In the genomic region with DNA sequence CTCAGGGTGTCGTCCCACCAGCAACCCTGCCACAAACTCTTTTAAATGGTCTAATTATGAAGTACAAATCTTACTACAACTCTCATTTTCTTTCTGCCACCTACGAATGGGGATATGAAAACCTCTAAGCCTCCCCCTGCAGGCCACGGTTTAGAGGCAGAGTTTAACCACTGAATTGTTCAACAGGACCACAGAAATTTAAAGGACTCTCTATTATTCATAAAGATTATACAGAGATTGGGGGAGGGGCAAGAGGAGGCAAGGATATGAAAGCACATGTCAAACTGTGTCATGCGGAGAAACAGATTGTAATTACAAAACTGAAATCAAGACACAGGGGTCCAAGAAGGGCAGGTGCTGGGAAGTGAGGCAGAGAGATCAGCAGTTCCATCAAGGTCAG, we compare ENCODE assay signal across 23 mouse cellular contexts. TPM values are rescaled to one million over a fixed set of nuclear protein-coding genes. Genes with fewer than 3 reads are reported as not detected.
DNase-seq lines count a peak whose midpoint lies in the region; ATAC-seq lines count a peak whose summit lies in the region.
"Had no signal": no experiment of that assay in that cellular context is flagged by ENCODE, and none has a peak within 500 bp of the region (broad histone marks: within the 10 kb centered on the region; RNA-seq: fewer than 3 reads in every experiment).

No protein-coding gene starts in this region.

- WGBS in midbrain, embryonic 11.5 days = 77% methylated on average over 4 of the region's 4 CpGs
- WGBS in midbrain, embryonic 14.5 days = 75% methylated on average over 4 of the region's 4 CpGs
- 83% methylated on average over 4 of the region's 4 CpGs for WGBS in intestine, embryonic 16.5 days

- no peaks in the 10 kb centered on the region for H3K27me3 ChIP-seq in midbrain, embryonic 11.5 days (ENCODE audit: control insufficient read depth, insufficient read depth, low read length)
- no peaks in the 10 kb centered on the region for H3K27me3 ChIP-seq in midbrain, embryonic 14.5 days (ENCODE audit: control insufficient read depth, insufficient read depth, low read length)
- H3K27me3 ChIP-seq in intestine, embryonic 16.5 days (replicated peaks; ENCODE audit: control insufficient read depth, insufficient read depth, low read length) = no peaks in the 10 kb centered on the region
- H3K27me3 ChIP-seq: embryonic facial prominence, embryonic 12.5 days; forebrain, embryonic 13.5 days; forebrain, embryonic 15.5 days; Patski had no signal

- no peak overlapping the region for H3K4me2 ChIP-seq in midbrain, embryonic 11.5 days
- H3K4me2 ChIP-seq in midbrain, embryonic 14.5 days (ENCODE audit: low read length) = no peak overlapping the region
- H3K4me2 ChIP-seq in intestine, embryonic 16.5 days (ENCODE audit: low read depth, low read length) = no peak overlapping the region
- H3K4me2 ChIP-seq: embryonic facial prominence, embryonic 12.5 days; forebrain, embryonic 13.5 days; forebrain, embryonic 15.5 days had no signal

- DNase-seq in cerebellum, postnatal 10 days = peak; percentile 16 to 43
- DNase-seq in midbrain, embryonic 11.5 days (ENCODE audit: low spot score, missing footprints) = peak; percentile 41
- no peak for DNase-seq in midbrain, embryonic 14.5 days
- peak; percentile 20 for DNase-seq in induced T-regulatory cell, adult 2 months (ENCODE audit: low read depth)
- DNase-seq in adrenal gland, adult 8-10 months = no peak
- DNase-seq: adrenal gland, postnatal 10 days; adrenal gland, postnatal 25 days; cerebellum, adult 11-12 months; cerebellum, adult 2 months; cerebellum, adult 9-10 months; cerebellum, postnatal 14 days; cerebellum, postnatal 36 days; forebrain, postnatal 0 days had no signal

- H3K27ac ChIP-seq in midbrain, embryonic 11.5 days (ENCODE audit: low read depth, low read length) = no peak overlapping the region
- no peak overlapping the region for H3K27ac ChIP-seq in midbrain, embryonic 14.5 days (replicated peaks; ENCODE audit: low read depth, low read length)
- H3K27ac ChIP-seq in intestine, embryonic 16.5 days (ENCODE audit: low read length) = no peak overlapping the region
- H3K27ac ChIP-seq: embryonic facial prominence, embryonic 10.5 days; embryonic facial prominence, embryonic 12.5 days; forebrain, embryonic 13.5 days; forebrain, embryonic 15.5 days had no signal

- no peaks in the 10 kb centered on the region for H3K4me1 ChIP-seq in midbrain, embryonic 11.5 days (ENCODE audit: control insufficient read depth, insufficient read depth, low read length)
- H3K4me1 ChIP-seq in midbrain, embryonic 14.5 days (ENCODE audit: control insufficient read depth, insufficient read depth, low read length) = no peaks in the 10 kb centered on the region
- peaks cover 8% of the 10 kb centered on the region for H3K4me1 ChIP-seq in intestine, embryonic 16.5 days (ENCODE audit: control insufficient read depth, insufficient read depth, low read length)
- H3K4me1 ChIP-seq: embryonic facial prominence, embryonic 12.5 days; forebrain, embryonic 15.5 days had no signal

- no peak overlapping the region for H3K9ac ChIP-seq in midbrain, embryonic 11.5 days (ENCODE audit: low read length)
- H3K9ac ChIP-seq in midbrain, embryonic 14.5 days (replicated peaks; ENCODE audit: low read length) = no peak overlapping the region
- no peak overlapping the region for H3K9ac ChIP-seq in intestine, embryonic 16.5 days (ENCODE audit: low read depth, low read length)
- H3K9ac ChIP-seq: embryonic facial prominence, embryonic 12.5 days; forebrain, embryonic 13.5 days; forebrain, embryonic 15.5 days; forebrain, postnatal 0 days had no signal

- ATAC-seq in cerebellum, adult (ENCODE audit: insufficient number of reproducible peaks, low FRiP score, low TSS enrichment) = no peak
- no peak for ATAC-seq in midbrain, embryonic 11.5 days (ENCODE audit: low FRiP score)
- ATAC-seq in midbrain, embryonic 14.5 days (ENCODE audit: low FRiP score, low TSS enrichment) = no peak
- 0 out of 2 replicates have a peak, but pooled peaks have one; percentile 28 for ATAC-seq in common myeloid progenitor, adult 5-6 weeks (replicated peaks; ENCODE audit: low read depth, poor library complexity, severe bottlenecking)
- ATAC-seq in intestine, embryonic 16.5 days = no peak
- ATAC-seq: activated CD4-positive, CD25-positive, alpha-beta regulatory T cell, adult 4 months; forebrain, embryonic 13.5 days; forebrain, embryonic 15.5 days; forebrain, postnatal 0 days; Patski had no signal

- no peaks in the 10 kb centered on the region for H3K36me3 ChIP-seq in midbrain, embryonic 11.5 days (ENCODE audit: control insufficient read depth, insufficient read depth, low read length)
- H3K36me3 ChIP-seq in midbrain, embryonic 14.5 days (ENCODE audit: control insufficient read depth, insufficient read depth, low read length) = no peaks in the 10 kb centered on the region
- H3K36me3 ChIP-seq in intestine, embryonic 16.5 days (ENCODE audit: control insufficient read depth, insufficient read depth, low read length) = no peaks in the 10 kb centered on the region
- H3K36me3 ChIP-seq: embryonic facial prominence, embryonic 10.5 days; embryonic facial prominence, embryonic 12.5 days; forebrain, embryonic 15.5 days; G1E had no signal

- H3K9me3 ChIP-seq in midbrain, embryonic 11.5 days (ENCODE audit: control insufficient read depth, low read length) = no peaks in the 10 kb centered on the region
- H3K9me3 ChIP-seq in midbrain, embryonic 14.5 days (ENCODE audit: control insufficient read depth, low read length) = no peaks in the 10 kb centered on the region
- no peaks in the 10 kb centered on the region for H3K9me3 ChIP-seq in intestine, embryonic 16.5 days (ENCODE audit: control insufficient read depth, low read length)
- H3K9me3 ChIP-seq: embryonic facial prominence, embryonic 10.5 days; embryonic facial prominence, embryonic 12.5 days; forebrain, embryonic 13.5 days; forebrain, embryonic 15.5 days; G1E had no signal

- no peak overlapping the region for H3K4me3 ChIP-seq in midbrain, embryonic 11.5 days (ENCODE audit: low read depth, low read length)
- no peak overlapping the region for H3K4me3 ChIP-seq in midbrain, embryonic 14.5 days (replicated peaks; ENCODE audit: low read depth, low read length)
- no peak overlapping the region for H3K4me3 ChIP-seq in intestine, embryonic 16.5 days (ENCODE audit: low read length)
- H3K4me3 ChIP-seq: embryonic facial prominence, embryonic 10.5 days; embryonic facial prominence, embryonic 12.5 days; forebrain, embryonic 13.5 days; forebrain, embryonic 15.5 days had no signal

RNA-seq across cellular contexts. Expression of gene Sypl, which starts 7.3 kb away (rescaled TPM):
- 45.3 and 52.8 TPM in 2 replicates for polyA plus RNA-seq in midbrain, embryonic 11.5 days (2014; fragmentation: Nextera tagmentation; extraction: Ambion mirVana)
- 34.2 and 39.4 TPM in 2 replicates for polyA plus RNA-seq in midbrain, embryonic 14.5 days (2014; fragmentation: Nextera tagmentation; extraction: Ambion mirVana)
- 68.3 and 107 TPM in 2 replicates for total RNA-seq in common myeloid progenitor, adult 5-6 weeks (2017)
- total RNA-seq in adrenal gland, adult 8-10 months (2022) = 100 to 1,000 TPM; 104 to 117 (median 108) TPM
- 168 and 172 TPM in 2 replicates for polyA plus RNA-seq in intestine, embryonic 16.5 days (2015; fragmentation: Nextera tagmentation; extraction: Ambion mirVana)

Comparison
In these comparisons a context has a peak if more than half of its experiments do, and no peak if none do; other contexts are left out.
1. DNase-seq: peak in cerebellum, postnatal 10 days (2 of 2), midbrain, embryonic 11.5 days (single experiment) and induced T-regulatory cell, adult 2 months (single experiment); none in midbrain, embryonic 14.5 days (single experiment) and adrenal gland, adult 8-10 months (single experiment).